Comparison of ENCODE assay signal across 12 mouse cellular contexts in the genomic region with DNA sequence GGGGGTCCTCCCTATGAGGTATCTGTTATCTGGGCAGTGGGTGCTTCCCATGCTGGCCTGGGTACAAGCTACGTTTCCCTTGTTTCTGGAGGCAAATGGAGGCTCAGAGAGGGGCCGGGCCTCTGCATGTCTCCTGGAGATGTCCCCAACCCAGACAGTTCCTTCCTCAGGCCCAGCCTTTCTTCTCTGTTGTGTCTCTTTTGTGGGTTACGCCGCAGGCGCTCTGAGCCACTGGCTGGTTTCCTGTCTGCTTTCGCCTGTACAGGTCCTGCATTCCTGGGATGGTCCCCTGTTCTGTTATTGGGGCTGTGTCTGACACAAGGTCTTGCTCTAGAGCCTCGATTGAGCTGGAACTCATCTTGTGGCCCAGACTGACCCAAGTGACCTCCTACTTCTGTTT. TPM values are rescaled to one million over a fixed set of nuclear protein-coding genes. Genes with fewer than 3 reads are reported as not detected.
DNase-seq lines count a peak whose midpoint lies in the region; ATAC-seq and TF ChIP-seq lines count a peak whose summit lies in the region.
"Had no signal": no experiment of that assay in that cellular context is flagged by ENCODE, and none has a peak within 500 bp of the region (broad histone marks: within the 10 kb centered on the region; RNA-seq: fewer than 3 reads in every experiment).

No protein-coding gene starts in this region.

- WGBS in limb, embryonic 13.5 days = 80% methylated on average over 7 of the region's 7 CpGs

- H3K9me3 ChIP-seq in megakaryocyte, embryonic 14.5 days = no peaks in the 10 kb centered on the region
- H3K9me3 ChIP-seq in E14TG2a.4 (ENCODE audit: low read length) = no peaks in the 10 kb centered on the region
- H3K9me3 ChIP-seq in limb, embryonic 13.5 days = no peaks in the 10 kb centered on the region
- H3K9me3 ChIP-seq: heart, embryonic 10.5 days; stomach, embryonic 15.5 days had no signal

- H3K9ac ChIP-seq in limb, embryonic 13.5 days = no peak overlapping the region
- H3K9ac ChIP-seq: stomach, embryonic 15.5 days had no signal

- peaks cover 85% of the 10 kb centered on the region for H3K36me3 ChIP-seq in megakaryocyte, embryonic 14.5 days (replicated peaks; ENCODE audit: low read length)
- H3K36me3 ChIP-seq in E14TG2a.4 (ENCODE audit: insufficient read depth, low read length) = peaks cover 64% of the 10 kb centered on the region
- peaks cover 53% of the 10 kb centered on the region for H3K36me3 ChIP-seq in limb, embryonic 13.5 days
- H3K36me3 ChIP-seq: stomach, embryonic 15.5 days had no signal

- peak overlapping the region; percentile 78; the same call in 1 of the 2 replicates for H3K27ac ChIP-seq in cortical plate, adult 2 months (ENCODE audit: insufficient read depth, low read length)
- peak overlapping the region; percentile 11; the same call in 1 of the 2 replicates for H3K27ac ChIP-seq in limb, embryonic 13.5 days
- H3K27ac ChIP-seq: heart, embryonic 10.5 days; stomach, embryonic 15.5 days had no signal

- no peak for ATAC-seq in megakaryocyte, adult 5-6 weeks (ENCODE audit: poor library complexity, severe bottlenecking)
- no peak for ATAC-seq in limb, embryonic 13.5 days (ENCODE audit: low FRiP score, low read depth)

- no peak for TF ChIP-seq POLR2A in cortical plate, adult 2 months (IDR thresholded peaks at IDR 0.05; ENCODE audit: extremely low read depth, insufficient read depth, low read length)

- no peak for DNase-seq in right cerebral cortex, postnatal 4 days
- DNase-seq in heart, adult 11 months = no peak
- DNase-seq: cerebellum, postnatal 14 days; right cerebral cortex, postnatal 25 days; thymus, postnatal 4 days had no signal

- no peak overlapping the region; the same call in 1 of the 2 replicates for H3K4me2 ChIP-seq in limb, embryonic 13.5 days (replicated peaks)
- H3K4me2 ChIP-seq: stomach, embryonic 15.5 days had no signal

- H3K4me3 ChIP-seq in megakaryocyte, embryonic 14.5 days (replicated peaks) = peak overlapping the region; percentile 96
- H3K4me3 ChIP-seq in E14TG2a.4 (replicated peaks; ENCODE audit: low read length) = 0 out of 2 replicates have a peak overlapping the region, but pooled peaks have one; percentile 1
- no peak overlapping the region for H3K4me3 ChIP-seq in cortical plate, adult 2 months (ENCODE audit: insufficient read depth, low read length)
- no peak overlapping the region for H3K4me3 ChIP-seq in limb, embryonic 13.5 days
- H3K4me3 ChIP-seq: heart, embryonic 10.5 days; stomach, embryonic 15.5 days had no signal

- H3K4me1 ChIP-seq in megakaryocyte, embryonic 14.5 days = peaks cover 100% of the 10 kb centered on the region
- peaks cover 100% of the 10 kb centered on the region for H3K4me1 ChIP-seq in E14TG2a.4 (replicated peaks; ENCODE audit: low read depth, low read length)
- H3K4me1 ChIP-seq in cortical plate, adult 2 months (ENCODE audit: control insufficient read depth, insufficient read depth, low read length) = peaks cover 34% of the 10 kb centered on the region
- H3K4me1 ChIP-seq in limb, embryonic 13.5 days = peaks cover 100% of the 10 kb centered on the region

- H3K27me3 ChIP-seq in megakaryocyte, embryonic 14.5 days (replicated peaks) = peaks cover 15% of the 10 kb centered on the region
- no peaks in the 10 kb centered on the region for H3K27me3 ChIP-seq in E14TG2a.4 (ENCODE audit: insufficient read depth, low read length)
- no peaks in the 10 kb centered on the region for H3K27me3 ChIP-seq in limb, embryonic 13.5 days
- H3K27me3 ChIP-seq: stomach, embryonic 15.5 days had no signal

- no peak for TF ChIP-seq CTCF in E14TG2a.4 (conservative IDR thresholded peaks at IDR 0.05; ENCODE audit: low read length)
- no peak for TF ChIP-seq CTCF in cortical plate, adult 2 months (IDR thresholded peaks at IDR 0.05; ENCODE audit: extremely low read depth, insufficient read depth, low read length)

RNA-seq across cellular contexts. Expression of gene Src, which starts 11.5 kb away (rescaled TPM):
- 186 and 225 TPM in 2 replicates for polyA plus RNA-seq in megakaryocyte, embryonic 14.5 days (2012; ENCODE audit: insufficient read depth, low replicate concordance)
- total RNA-seq in megakaryocyte, adult 5-6 weeks (2015) = 0.11 TPM in 1 of 2 replicates, not detected in the other
- total RNA-seq in megakaryocyte, adult 5-6 weeks (2017) = 0.26 TPM in 1 of 2 replicates, not detected in the other
- polyA plus RNA-seq in cortical plate, adult 2 months (2012; rRNA removed) = 83.8 and 95.0 TPM in 2 replicates
- polyA plus RNA-seq in limb, embryonic 13.5 days (2015; fragmentation: Nextera tagmentation; extraction: Ambion mirVana) = 20.8 and 22.4 TPM in 2 replicates

Comparison
In these comparisons a context has a peak if more than half of its experiments do, and no peak if none do; other contexts are left out.
1. H3K4me3 ChIP-seq: peak in megakaryocyte, embryonic 14.5 days (single experiment) and E14TG2a.4 (single experiment); none in cortical plate, adult 2 months (single experiment) and limb, embryonic 13.5 days (single experiment).